Mouse (Mus musculus): ENCODE measurements at regions not wholly inside any gene's neighbourhood (a gene's known extent, or its start where the extent isn't known, plus 50 kb on each side); places are given as distances from the start of the nearest gene placed in this dataset.

- DNase-seq (ENCODE audit: low spot score in 2 of 2) = no peak
Measured at GRCm38 (mm10) chr11:27280791-27281190, 687.0 kb upstream of the Vrk2 start.

- DNase-seq (ENCODE audit: low spot score in 2 of 2) = peak; percentile 36 to 69
Measured at GRCm38 (mm10) chr11:27264253-27264652, 670.5 kb upstream of the Vrk2 start.

GRCm38 (mm10) chr11:27258521-27258920, 664.7 kb upstream of the Vrk2 start:
- DNase-seq (ENCODE audit: low spot score in 2 of 2) = no peak

GRCm38 (mm10) chr11:27235884-27236283, 642.1 kb upstream of the Vrk2 start:
- DNase-seq (ENCODE audit: low spot score in 2 of 2) = no peak

- DNase-seq (ENCODE audit: low spot score in 2 of 2) = no peak
Measured at GRCm38 (mm10) chr11:27226454-27226853, 632.7 kb upstream of the Vrk2 start.

- DNase-seq (ENCODE audit: low spot score in 2 of 2) = no peak
Measured at GRCm38 (mm10) chr11:27222436-27222835, 628.6 kb upstream of the Vrk2 start.

GRCm38 (mm10) chr11:27221956-27222355, 628.2 kb upstream of the Vrk2 start:
- no peak for DNase-seq (ENCODE audit: low spot score in 2 of 2)

- no peak for DNase-seq (ENCODE audit: low spot score in 2 of 2)
Measured at GRCm38 (mm10) chr11:27219715-27220699, 626.2 kb upstream of the Vrk2 start.

GRCm38 (mm10) chr11:27215752-27216151, 622.0 kb upstream of the Vrk2 start:
- DNase-seq (ENCODE audit: low spot score in 2 of 2) = no peak

GRCm38 (mm10) chr11:27203330-27204214, 609.8 kb upstream of the Vrk2 start:
- DNase-seq (ENCODE audit: low spot score in 2 of 2) = no peak

GRCm38 (mm10) chr11:27184035-27184434, 590.2 kb upstream of the Vrk2 start:
- DNase-seq (ENCODE audit: low spot score in 2 of 2) = peak in 1 of 2 experiments; percentile 2

- no peak for DNase-seq (ENCODE audit: low spot score in 2 of 2)
Measured at GRCm38 (mm10) chr11:27183422-27183821, 589.6 kb upstream of the Vrk2 start.

GRCm38 (mm10) chr11:27160411-27160810, 566.6 kb upstream of the Vrk2 start:
- DNase-seq (ENCODE audit: low spot score in 2 of 2) = no peak

All from frontal cortex, postnatal 36 days (tissue).